Mouse (Mus musculus) cerebellum, postnatal 10 days (tissue): Measurements from ENCODE around the gene Maml1.

Experiments
- DNase-seq, 2 experiments: peaks; one replicate each; pipeline ENCODE4 v3.0.0; 2021; ENCODE audit warnings: mixed read lengths in 2 of 2

The Maml1 gene

DNA sequence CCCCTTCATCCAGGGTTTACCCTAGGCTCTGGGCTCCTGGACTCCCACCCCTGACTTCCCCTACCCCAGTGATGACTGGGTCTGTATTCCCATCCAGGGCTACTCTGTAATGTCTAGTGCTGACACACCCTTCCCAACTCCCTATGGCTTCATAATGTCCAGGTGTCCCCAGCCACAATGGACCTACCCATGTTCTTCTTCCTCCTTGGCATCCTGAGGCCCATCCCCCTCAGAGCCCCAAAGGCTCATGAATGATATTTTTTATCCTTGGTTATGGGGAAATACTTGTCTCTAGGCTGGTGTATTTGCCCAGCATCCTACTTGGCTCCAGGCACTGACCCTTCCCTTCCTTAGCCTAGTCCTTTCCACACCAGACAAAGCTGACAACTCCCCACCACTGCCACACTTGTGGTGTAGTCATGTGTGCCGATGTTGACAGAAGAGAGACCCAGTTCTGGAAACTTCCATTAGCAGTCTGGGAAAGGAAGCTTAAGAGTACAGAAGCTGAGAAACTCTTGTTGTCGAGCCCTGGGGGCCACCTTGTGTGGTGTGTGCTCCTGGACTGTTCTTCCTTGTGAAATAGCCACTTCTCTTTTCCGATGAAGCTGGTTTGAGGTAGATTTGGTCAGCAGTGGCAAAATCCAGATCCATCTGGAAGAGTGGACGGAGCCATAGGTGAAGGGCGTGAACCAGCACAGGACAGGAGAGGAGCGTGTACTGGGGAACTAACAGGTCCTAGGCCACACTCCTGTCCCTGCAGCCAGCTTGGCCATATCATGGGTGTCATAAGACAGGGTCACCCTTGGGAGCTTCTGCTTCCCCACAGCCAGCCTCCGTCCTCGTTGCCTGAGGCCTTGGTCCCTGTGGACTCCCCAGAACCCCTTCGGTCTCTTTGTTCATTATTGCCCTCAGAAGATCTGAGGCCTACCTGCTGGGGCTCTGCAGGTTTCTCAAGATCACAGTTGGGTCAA is 53.0 kb downstream of the Maml1 start:
- DNase-seq: no peak

DNA sequence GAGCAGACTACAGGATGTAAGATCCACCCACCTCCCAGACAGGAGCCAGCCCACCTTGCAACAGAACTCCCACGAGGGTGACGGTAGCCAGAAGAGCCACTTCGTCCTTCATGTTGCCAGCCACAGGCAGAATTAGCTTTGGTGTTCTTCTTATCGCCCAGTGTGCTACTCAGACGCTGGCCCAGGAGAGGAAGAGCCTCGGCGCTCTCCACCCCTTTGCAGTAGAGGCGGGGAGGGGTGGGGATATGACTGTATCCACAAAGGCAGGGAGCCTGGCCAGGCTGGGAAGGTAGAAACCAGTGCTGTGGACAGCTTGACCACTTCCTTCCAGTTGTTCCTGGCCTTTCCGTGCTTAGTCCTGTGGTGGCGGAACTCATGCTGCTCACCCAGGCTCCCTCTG is 53.8 kb downstream of the Maml1 start, which contains the start of gene Ltc4s:
Gene Ltc4s (minus strand): TSS at position 293 of the 400 bp plus-strand sequence.
- DNase-seq: no peak

DNA sequence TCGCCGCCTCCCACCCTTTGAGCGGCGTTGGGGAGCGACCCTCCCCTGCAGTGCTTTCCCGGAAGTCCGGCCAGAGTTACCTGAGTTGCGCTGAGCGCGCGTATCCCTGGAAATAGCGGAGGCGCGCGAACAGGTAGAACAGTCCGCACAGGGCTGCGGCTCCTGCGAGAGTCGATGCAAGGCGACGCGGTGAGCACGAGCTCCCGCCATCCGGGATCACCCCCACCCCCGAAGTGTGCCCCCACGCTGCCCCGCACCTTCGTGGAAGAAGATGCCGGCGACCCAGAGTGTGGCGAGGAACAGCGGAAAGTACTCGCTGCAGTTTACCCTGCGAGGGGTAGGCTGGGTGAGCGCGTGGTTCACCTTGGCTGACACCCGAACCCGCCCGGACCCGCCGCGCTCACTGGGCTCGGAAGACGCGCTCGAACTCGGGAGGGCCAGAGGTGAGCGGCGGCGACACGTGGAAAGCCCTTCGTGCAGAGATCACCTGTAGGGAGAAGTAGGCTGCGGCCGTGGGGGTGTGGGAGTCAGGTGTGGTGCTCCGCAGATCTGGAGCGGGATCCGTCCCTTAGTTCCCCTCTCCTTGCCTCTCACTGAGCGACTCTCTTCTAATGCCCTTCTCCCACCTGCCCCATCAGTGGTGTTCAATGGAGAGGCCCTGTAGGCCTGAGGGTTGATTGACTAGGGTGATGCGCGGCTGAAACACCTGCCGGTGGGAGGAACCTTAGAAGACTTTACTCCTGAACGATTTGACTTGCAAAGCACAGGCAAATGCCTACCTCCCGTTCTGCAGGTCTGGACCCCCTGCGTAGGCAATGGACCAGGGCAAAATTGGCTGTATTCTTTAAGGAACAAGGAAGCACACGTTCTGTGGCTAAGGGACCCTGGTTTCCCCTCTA is 54.9 kb downstream of the Maml1 start:
- no peak for DNase-seq

DNA sequence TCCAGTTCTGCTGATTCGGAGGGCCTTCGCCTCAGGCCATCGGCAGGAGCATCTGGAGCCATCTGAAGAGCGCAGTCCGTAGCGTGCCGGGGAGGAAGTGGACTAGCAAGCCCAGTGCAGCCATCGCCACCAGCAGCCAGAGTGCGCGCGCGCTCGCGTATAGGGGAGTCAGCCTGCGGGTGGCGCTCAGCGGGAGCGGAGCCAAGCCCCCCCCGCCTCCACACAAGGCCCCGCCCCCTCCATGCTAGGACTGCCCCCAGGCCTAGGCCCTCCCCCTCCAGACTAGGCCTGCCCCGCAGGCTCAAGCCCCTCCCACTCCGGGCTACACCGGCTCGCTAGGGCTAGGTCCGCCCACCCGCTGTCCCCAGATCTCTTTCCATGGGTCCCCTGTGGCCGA is 55.6 kb downstream of the Maml1 start:
- DNase-seq: peak; percentile 87 to 90

DNA sequence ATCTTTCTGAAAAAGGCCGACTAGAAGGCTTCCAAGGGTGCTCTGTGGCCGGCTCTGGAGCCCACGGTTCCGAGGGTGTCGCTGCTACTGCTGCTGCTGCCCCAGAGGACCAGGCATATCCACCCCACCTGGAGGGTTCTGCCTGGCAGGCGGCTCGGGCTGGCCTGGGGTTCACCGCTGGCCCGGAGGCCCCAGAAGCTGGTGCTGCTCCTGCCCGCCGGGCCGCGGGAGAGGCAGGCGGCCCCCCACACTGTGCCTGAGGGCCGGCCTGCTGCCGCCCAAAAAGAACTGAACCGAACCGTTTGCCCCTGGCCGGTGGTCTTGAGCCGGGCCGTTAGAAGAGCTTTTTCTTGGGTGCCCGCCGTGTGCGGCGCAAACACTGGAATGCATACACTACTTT is 57.5 kb downstream of the Maml1 start:
- peak in 1 of 2 experiments; percentile 6 for DNase-seq

DNA sequence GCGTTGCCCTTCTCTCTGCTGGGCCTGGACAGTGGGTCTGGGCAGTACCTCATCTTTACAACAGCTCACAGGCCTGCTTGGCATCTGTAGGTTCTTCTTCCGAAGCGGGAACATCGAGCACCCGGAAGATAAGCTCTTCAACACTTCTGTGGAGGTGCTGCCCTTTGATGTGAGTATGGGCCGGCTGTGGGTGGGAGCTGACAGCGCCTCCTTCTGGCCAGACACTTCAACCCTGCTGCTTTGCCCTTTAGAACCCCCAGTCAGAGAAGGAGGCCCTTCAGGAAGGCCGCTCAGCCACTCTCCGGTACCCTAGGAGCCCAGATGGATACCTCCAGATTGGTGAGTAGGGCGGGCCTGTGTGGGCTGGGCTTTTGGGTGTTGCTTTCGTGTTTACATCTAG is 58.1 kb downstream of the Maml1 start:
- peak in 1 of 2 experiments; percentile 25 for DNase-seq

DNA sequence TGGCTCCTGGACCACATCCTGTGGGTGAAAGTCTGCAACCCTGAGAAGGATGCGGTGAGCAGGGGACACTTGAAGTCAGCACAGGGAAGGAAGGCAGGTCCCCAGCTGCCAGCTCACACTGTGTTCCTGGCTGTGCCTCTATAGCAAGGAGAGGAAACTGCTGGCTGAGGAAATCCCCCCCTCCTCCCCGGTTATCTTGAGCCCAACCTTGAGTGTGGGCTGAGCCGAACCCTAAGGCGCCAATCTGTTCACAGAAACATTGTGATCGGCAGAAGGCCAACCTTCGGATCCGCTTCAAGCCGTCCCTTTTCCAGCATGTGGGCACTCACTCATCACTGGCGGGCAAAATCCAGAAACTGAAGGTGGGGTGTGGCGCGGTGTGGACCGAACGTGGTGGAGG is 59.1 kb downstream of the Maml1 start:
- DNase-seq: peak in 1 of 2 experiments; percentile 12

DNA sequence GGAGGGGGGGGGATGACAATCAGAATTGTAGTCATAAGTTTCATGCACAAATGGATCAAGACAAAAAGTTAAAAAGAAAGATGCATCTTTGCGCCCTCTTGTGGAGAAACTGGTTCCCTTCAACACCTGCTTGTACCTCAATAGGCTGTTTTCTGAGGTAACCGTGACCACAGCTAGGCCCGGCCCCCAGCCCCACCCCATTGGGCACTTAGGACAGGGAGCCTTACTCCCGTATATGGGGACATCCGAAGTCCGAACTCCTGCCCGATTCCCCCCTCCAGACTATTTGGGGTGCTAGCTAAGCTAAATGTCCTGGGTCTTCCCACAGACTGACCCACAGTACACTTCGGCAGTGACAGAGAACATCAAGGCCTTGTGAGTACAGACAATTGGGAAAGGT is 60.7 kb downstream of the Maml1 start:
- DNase-seq: peak; percentile 77 to 86

DNA sequence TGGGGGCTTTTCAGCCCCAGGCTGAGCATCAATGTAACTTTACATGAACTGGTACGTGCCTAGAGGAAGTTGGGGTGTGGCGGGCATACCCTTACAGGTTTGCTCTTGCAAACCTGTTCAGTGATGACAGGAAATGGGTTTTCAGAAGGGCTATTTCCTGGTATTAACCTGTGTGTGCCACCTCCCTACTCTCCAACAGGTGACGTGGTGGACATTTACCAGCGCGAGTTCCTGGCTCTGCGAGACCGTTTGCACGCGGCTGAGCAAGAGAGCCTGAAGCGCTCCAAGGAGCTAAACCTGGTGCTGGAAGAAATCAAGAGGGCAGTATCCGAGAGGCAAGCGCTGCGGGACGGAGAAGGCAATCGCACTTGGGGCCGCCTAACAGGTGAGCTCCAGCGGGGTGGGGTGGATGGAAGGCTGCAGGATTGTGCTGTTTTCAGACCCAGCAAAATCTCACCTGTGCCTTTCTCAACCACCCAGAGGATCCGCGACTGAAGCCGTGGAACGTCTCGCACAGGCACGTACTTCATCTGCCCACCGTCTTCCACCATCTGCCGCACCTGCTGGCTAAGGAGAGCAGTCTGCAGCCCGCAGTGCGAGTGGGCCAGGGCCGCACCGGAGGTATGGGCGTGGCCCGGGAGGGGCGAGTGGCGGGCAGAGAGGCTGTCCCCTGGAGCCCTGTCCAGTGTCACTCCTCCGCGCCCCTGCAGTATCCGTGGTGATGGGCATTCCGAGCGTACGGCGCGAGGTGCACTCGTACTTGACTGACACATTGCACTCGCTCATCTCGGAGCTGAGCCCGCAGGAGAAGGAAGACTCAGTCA is 61.4 kb downstream of the Maml1 start:
- DNase-seq: peak; percentile 56 to 62

DNA sequence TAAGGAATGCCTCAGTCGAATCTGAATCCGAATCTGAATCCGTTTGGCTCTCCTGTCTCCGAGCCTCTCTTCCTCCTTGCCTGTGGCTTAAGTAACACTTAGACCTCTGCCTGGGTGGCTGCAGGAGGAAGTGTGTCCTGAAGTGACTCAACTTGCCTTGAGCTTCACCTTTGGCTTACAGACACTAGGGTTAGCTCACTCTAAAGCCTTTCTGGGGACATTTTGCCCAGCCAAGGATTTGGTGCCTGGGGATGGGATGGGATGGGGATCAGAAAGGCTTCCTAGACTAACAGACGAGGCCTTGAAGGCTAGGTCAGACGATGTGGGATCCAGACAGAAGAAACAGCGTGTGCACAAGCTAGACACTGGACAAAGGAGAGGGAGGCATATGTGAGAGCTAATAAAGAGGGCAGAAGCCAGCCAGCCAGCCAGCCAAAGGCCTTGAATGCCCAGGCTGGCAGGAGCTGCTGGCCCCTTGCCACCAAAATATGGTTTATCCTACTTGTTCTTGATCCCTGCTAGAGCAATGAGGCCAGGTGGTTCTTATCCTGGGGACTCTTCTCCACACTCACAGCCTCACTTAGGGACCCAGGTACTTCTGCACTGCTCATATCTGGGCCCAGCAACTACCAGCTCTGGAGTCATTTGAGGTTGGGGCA is 62.7 kb downstream of the Maml1 start:
- DNase-seq: peak; percentile 96 to 97

DNA sequence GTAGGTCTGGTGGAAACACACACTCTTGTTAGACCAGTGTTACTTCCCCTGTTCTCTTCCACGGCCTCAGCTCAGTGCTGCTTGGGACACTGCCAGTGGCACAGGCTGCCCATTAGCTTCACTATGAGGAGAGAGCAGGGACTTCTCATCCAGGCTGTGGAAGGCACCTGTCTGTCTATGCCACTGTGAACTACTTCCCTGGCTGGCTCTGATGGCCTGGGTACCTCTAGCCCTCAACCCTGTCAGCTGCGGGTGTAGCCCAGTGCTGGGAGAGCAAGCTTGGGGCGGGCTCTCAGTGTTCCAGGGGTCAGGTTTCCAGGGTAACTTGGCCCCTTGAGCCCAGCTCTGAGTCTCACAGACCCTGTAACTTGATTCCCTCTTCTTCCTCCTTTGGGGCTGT is 63.3 kb downstream of the Maml1 start:
- DNase-seq: peak; percentile 83 to 86

DNA sequence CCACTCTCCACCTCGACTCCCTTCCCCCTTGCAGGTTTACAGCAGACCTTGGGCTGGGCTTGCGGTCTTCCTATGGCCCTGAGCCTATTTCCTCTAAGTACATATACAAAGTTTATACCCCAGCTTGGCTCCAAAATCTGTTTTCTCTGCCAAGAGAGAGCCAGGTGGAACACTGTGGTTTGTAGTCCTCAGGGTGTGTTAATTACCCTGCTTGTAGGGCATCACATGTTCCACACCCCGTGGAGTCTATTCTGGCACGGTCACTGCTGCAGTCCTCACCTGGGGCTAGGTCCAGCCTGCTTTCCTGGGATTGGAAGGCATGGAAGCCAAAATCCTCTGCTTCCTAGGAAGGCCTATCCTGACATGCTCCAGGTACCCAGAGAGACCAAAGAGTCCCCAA is 64.4 kb downstream of the Maml1 start:
- peak; percentile 65 to 68 for DNase-seq

DNA sequence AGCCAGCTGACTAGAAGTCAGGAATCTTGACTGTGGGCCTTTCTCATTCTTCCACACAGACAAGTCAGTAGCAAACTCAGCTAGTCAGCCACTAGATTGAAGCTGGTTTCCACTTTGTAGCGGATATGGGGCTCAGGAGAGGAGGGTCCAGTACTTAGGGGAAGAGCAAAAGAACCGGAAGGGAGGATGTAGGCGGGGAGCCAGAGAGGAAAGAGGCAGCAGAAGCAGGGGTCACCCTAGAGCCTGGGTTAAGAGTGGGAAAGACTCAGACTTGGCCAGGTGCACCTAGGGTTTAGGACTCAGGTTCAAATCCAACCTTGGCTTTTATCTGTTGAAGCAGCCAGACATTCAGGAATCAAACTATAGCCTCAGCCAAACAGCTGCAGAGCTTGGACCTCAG is 64.9 kb downstream of the Maml1 start:
- no peak for DNase-seq

DNA sequence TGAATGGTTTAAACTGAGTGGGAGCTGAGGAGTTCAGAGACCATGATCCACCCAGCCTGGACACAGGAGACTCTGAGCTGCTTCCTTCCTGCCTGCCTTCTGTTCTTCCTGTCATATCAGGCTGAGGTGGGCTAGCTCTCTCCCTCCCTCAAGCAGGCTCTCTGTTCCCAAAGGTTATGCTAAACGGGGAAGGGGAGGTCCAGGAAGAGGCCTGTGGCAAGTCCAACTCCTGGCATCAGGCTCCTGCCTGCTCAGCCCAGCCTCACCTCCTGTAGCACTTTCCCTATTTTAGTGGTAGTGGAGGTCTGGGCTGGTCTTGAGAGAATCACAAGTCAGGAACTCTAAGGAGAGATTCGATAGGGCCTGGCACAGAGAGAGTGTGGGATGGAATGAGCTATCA is 65.7 kb downstream of the Maml1 start:
- no peak for DNase-seq

DNA sequence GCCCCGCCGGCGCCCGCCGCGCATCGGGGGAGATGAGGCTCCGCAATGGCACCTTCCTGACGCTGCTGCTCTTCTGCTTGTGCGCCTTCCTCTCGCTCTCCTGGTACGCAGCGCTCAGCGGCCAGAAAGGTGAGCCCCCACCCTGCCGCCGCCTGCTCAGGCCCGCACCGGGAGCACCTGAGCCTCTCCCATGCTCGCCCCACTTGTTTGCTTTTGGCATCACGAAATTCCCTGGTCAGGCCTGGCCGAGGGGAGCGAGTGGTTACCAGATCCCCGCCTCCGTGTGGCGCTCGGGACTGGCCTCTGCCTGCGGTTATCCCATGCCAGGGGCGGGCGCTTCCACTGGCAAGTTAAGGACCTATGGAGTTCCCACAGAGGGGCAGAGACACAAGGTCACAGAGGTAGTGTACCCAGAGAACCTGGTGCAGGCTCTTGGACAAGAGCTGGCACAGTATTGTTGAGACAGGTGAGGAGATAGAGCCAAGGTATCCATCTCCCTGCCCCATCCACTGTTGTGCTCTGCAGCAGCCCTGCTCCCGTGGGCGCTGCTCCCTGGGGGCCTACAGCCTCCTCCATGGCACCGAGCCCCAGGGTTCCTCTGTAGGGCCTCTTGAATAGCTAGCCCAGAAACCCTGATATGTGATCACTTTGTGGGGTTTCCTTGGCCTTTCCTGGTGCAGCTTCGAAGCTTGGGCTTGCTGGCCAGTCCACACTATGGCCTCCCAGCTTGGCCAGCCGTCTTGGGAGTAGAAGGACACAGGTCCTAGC is 66.3 kb downstream of the Maml1 start:
- DNase-seq: peak; percentile 75 to 77

DNA sequence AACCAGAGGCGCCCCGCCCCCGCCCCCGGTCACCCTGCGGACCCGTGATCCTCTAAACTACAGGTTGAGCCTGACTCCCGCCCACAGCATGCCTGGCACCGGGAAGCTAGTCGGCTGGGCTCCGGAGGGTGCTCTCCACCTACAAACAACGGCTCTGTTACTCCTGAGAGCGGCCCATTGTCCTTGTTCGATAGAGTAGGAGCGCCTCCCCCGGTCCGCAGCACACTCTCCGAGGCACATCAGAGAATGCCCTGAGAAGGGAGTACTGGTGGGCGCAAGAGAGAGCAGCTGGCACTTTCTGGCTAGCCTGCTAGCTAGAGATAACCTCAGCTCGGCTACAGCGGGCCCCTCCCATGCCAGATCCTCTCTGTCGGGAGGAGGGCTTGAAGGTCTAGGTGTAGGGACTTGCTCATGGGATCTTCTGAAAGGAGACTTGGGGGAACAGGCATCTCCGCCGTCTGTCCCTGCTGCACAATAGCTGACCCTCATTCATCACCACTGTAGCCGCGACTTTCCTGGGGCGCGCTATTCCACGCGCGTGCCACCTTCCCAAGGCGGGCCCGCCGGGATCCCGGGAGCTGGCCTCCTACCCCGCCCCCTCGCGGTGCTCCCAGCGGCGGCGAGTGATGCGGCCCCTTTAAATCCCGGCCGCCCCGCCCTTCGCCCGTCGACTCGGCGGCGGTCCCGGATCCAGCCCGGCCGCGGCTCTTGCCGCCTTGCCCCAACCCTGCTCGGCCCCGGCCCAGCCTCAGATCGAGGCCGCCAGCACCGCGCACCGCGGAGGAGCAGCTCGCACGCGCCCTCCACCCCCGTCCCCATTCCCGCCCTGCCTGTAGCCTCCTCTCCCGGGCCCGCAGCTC is 67.2 kb downstream of the Maml1 start:
- peak; percentile 93 to 94 for DNase-seq

DNA sequence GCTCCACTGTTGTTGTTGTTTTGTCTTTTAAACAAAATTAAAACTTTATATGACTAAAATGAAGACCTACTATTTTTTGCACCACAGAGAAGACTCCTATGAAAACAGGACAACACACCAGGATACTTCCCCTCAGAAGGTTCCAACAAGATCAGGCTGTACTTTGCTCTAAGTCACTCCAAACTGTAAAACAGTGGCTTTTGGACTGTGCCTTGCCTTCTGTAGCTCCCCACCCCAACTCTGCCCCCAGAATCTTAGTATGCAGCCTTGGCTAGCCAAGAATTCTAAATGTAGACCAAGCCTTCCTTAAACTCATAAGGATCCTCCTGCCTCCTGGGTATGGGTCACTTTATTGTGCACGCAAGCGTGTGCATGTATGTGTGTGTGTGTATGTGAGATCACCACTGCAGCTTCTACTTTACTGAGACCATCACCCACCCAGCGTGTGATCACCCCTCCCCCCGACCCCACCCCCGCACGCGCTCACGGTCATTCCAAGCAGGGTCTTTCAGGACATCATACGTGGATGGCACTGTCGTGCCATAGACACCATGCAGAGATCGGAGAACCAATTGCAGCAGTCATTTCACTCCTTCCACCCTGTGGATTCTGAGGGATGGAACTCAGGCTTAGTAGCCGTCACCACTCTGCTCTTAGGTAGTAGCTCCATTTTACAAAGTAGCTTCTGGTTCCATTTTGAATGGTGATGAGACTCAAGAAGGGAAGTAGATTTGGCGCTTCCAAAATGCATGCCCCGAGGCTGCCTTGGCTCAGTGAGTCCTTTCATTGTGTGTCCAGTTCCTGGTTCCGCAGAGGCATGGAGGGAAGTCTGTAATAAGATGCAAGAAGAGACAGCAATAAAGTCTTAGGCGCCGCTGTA is 68.1 kb downstream of the Maml1 start:
- DNase-seq: peak in 1 of 2 experiments; percentile 55

DNA sequence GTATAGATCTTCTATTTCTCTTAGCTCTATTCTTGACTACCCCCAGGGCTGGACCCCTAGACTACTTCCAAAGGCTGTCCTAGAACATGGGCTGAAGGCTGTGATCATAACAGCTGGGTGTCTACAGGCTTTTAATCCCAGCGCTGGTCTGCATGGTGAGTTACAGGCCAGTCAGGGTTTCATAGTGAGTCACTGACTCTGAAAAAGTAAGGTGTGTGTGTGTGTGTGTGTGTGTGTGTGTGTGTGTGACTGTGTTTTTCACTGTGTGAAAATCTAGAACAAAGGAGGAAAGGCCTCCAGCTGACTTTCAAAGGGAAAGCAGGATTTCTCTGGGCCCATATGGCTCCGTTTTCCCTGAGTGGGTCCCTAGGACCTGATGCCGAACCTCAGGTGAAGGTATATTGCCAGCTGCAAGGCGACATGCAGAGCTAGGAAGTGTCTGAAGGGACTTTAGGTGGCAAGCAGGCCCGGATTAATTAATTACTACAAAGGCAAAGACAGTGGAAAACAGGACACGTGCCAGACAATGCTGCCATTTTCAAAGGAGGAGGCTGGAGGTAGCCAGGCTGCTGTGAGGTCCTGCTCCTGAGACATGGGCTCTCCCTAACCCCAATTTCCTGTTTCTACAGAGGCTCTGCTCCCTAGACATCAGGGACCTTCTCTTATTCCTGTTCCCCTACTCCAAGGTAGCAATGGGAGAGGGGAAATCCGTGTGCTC is 69.4 kb downstream of the Maml1 start:
- DNase-seq: no peak
